Mouse (Mus musculus): ENCODE data around the gene Wsb2.

DNA sequence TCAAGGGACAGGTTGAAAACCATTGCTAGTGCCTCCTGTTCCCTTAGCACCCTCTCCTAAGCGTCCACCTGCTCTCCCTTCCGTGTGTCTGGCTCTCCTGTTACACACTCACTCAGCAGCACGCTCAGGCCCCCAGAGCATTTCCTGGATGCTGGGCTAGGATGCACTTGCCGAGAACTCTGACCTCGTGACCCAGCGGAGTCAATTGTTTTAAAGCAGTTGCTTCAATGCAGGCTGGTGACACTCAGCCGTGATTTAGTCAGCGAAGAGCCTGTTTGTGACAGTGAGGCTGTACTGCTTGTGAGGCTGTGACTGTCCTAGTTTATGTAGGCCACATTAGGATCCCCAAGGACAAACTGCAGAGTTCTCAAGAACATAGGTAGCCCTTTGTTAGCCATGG is 10.1 kb downstream of the Wsb2 start:
- TF ChIP-seq POLR2A (IDR thresholded peaks at IDR 0.05; ENCODE audit: borderline replicate concordance, extremely low read depth, low read depth, low read length): no peak
- TF ChIP-seq CTCF (IDR thresholded peaks at IDR 0.05; ENCODE audit: insufficient read depth, low read length): no peak

All from lung, adult 2 months (tissue).